Mouse (Mus musculus): ENCODE data around the gene Prpf3. TPM values are rescaled to one million over a fixed set of nuclear protein-coding genes. Genes with fewer than 3 reads are reported as not detected.
A peak's percentile ranks its signal among the peaks of the same experiment; 100 is the strongest.
"Not testable (repeated sequence)": the region's sequence is repeated elsewhere in the genome, so short reads cannot be mapped to it uniquely, and the experiment has no call there.

Gene Prpf3
- polyA plus RNA-seq (2011; ENCODE audit: insufficient read length, low read depth, missing spikeins), result 37.4 and 37.7 TPM in 2 replicates

DNA sequence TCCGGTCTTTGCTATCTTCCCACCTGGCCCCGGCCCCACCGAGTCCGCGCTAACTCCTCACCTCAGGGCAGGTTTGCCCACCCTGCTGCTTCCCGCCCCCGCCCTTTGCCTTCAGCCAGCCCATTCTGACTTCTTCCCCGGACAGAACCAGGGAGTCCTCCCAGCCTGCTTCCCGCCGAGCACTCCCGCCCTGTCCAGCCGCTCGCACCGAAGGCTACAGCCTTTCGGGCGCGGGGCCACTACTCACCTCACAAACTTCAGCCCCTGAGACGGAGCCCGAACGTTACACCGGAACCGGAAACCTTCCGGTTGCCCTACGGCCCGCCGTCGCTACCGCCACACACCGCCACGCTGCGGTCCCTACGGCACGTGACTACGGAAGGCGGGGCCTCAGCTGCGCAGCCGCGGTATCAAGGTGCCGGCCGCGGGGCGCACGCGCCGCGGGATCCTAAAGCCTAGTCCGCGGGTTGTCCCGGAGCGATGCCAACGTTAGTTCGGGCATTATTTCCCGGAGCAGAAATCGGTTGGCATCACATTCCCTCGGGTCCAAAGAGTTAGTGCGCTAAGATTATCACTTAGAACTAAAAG lies at the start of gene Prpf3:
Gene Prpf3 (minus strand): TSS at position 384 of the 588 bp plus-strand sequence.
- Histone ChIP-seq H3K4me3 (ENCODE audit: insufficient read depth, low read length) (peak within 1 kb of the TSS; percentile 92), H3K27ac (ENCODE audit: insufficient read depth, low read length) (peak within 1 kb of the TSS; percentile 69), H3K4me1 (ENCODE audit: control insufficient read depth, insufficient read depth, low read length) (peaks cover 3% of the 10 kb centered on the region; the same call in 1 of the 2 replicates)
- TF ChIP-seq POLR2A (IDR thresholded peaks at IDR 0.05; ENCODE audit: low read depth, low read length) (peak; percentile 83; the same call in 1 of the 2 replicates), CTCF (IDR thresholded peaks at IDR 0.05; ENCODE audit: borderline replicate concordance, insufficient read depth, low read length) (no peak)

DNA sequence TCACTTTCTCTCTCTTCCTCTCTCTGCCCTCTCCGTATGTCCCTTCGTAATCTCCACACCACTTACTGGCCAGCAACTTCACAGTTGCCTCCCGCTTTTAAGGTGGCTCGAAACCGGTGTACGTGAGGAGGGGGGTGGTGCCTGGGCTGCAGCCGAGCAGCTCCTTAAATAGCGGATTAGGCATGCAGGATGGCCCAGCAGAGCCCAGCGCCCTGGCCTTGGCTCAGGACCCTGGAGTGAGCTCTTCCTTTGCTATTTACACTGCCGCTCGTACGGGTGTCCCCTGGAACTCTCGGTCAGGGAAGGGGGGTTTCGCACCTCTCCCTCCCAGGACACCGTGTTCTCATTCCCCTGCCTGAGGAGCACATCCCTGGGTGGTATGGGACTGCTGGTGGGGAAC lies 48.9 kb upstream of the Prpf3 start, which contains the start of gene Car14:
Gene Car14 (minus strand): TSS at position 124 of the 400 bp plus-strand sequence.
- H3K27ac ChIP-seq (ENCODE audit: insufficient read depth, low read length), result no peak within 1 kb of the TSS

GRCm38 (mm10) chr3:95903753-95904502 lies 48.2 kb upstream of the Prpf3 start:
- TF ChIP-seq POLR2A (IDR thresholded peaks at IDR 0.05; ENCODE audit: low read depth, low read length), result no peak
- TF ChIP-seq CTCF (IDR thresholded peaks at IDR 0.05; ENCODE audit: borderline replicate concordance, insufficient read depth, low read length), result no peak
- H3K4me3 ChIP-seq (ENCODE audit: insufficient read depth, low read length), result no peak overlapping the region
- H3K4me1 ChIP-seq (ENCODE audit: control insufficient read depth, insufficient read depth, low read length), result no peaks in the 10 kb centered on the region
- H3K27ac ChIP-seq (ENCODE audit: insufficient read depth, low read length), result no peak overlapping the region

More for the DNA sequence above, 48.9 kb upstream of the Prpf3 start, which contains the start of gene Car14:
- Histone ChIP-seq H3K4me1 (ENCODE audit: control insufficient read depth, insufficient read depth, low read length) (no peaks in the 10 kb centered on the region), H3K4me3 (ENCODE audit: insufficient read depth, low read length) (peak within 1 kb of the TSS; percentile 17)
- TF ChIP-seq POLR2A (IDR thresholded peaks at IDR 0.05; ENCODE audit: low read depth, low read length) (no peak), CTCF (IDR thresholded peaks at IDR 0.05; ENCODE audit: borderline replicate concordance, insufficient read depth, low read length) (no peak)

DNA sequence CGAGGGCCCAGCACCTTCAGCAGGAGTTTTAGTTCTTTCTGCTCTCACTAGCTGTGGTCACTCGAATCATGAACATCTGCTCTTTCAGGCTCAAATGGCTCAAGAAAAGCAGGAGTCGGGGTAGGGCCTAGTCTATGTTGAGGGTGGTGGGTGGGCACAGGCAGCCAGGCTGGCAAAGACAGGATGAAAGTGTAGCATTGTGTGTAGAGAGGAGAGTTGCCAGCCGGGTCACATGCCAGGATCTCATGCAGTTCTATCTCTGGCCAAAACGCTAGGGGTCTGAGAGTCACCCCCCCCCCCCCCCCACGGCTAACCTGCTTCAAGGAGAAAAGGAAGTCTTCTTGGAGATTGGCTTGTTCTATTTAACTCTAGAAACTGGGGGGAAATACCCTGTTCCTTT lies 47.0 kb upstream of the Prpf3 start:
- Histone ChIP-seq H3K27ac (ENCODE audit: insufficient read depth, low read length) (no peak overlapping the region), H3K4me3 (ENCODE audit: insufficient read depth, low read length) (no peak overlapping the region), H3K4me1 (ENCODE audit: control insufficient read depth, insufficient read depth, low read length) (no peaks in the 10 kb centered on the region)
- no peak for TF ChIP-seq POLR2A (IDR thresholded peaks at IDR 0.05; ENCODE audit: low read depth, low read length)
- no peak for TF ChIP-seq CTCF (IDR thresholded peaks at IDR 0.05; ENCODE audit: borderline replicate concordance, insufficient read depth, low read length)

DNA sequence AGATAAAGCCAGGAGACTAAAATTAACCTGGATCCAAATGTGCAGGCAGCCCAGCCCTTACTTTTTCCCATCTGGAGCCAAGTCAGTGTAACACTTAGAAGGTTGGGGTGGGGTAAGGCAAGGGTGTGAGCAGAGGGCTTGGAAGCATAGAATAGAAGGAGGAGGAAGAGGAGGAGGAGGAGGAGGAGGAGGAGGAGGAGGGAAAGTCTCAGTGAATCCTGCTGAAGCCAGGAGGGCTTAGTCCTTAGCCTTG lies 46.6 kb upstream of the Prpf3 start:
- Histone ChIP-seq H3K27ac (ENCODE audit: insufficient read depth, low read length) (no peak overlapping the region), H3K4me3 (ENCODE audit: insufficient read depth, low read length) (no peak overlapping the region), H3K4me1 (ENCODE audit: control insufficient read depth, insufficient read depth, low read length) (no peaks in the 10 kb centered on the region)
- no peak for TF ChIP-seq POLR2A (IDR thresholded peaks at IDR 0.05; ENCODE audit: low read depth, low read length)
- no peak for TF ChIP-seq CTCF (IDR thresholded peaks at IDR 0.05; ENCODE audit: borderline replicate concordance, insufficient read depth, low read length)

DNA sequence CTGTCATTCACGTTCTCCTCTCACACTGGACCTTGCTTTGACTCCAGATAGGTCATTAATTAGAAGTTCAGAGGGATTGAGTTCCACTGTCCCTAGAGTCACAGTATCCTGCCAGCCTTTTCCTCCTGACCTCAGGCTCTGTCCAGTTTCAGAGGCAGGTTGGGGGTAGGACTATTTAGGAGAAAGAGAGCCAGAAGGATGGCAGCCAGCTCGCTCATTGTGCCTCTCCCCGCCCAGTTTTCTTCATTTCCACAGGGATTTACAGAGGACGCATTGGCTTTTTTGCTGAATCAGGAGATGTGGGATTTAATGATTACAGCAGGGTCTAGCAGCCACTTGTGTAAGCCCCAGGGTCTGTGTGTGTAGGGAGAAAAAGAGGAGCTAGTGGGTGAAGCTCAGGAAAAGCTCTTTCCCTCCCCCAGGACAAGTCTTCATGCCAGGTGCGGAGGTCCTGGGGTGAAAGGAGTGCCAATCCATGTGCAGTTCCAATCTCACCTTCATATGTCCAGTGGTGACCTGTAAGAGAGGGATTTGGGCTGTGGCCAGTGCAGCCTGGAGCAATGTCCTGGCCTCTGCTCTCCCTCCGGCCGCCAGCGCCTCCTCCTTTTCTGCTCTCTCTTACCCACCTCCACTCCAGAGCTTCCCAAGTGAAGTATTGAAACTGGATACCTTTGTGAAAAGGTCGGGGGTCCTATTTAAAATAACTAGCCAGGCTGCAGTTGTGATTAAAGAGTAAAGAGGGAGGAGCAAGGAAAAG lies 46.1 kb upstream of the Prpf3 start:
- H3K27ac ChIP-seq (ENCODE audit: insufficient read depth, low read length), result no peak overlapping the region
- TF ChIP-seq POLR2A (IDR thresholded peaks at IDR 0.05; ENCODE audit: low read depth, low read length), result no peak
- TF ChIP-seq CTCF (IDR thresholded peaks at IDR 0.05; ENCODE audit: borderline replicate concordance, insufficient read depth, low read length), result no peak
- H3K4me1 ChIP-seq (ENCODE audit: control insufficient read depth, insufficient read depth, low read length), result no peaks in the 10 kb centered on the region
- no peak overlapping the region for H3K4me3 ChIP-seq (ENCODE audit: insufficient read depth, low read length)

DNA sequence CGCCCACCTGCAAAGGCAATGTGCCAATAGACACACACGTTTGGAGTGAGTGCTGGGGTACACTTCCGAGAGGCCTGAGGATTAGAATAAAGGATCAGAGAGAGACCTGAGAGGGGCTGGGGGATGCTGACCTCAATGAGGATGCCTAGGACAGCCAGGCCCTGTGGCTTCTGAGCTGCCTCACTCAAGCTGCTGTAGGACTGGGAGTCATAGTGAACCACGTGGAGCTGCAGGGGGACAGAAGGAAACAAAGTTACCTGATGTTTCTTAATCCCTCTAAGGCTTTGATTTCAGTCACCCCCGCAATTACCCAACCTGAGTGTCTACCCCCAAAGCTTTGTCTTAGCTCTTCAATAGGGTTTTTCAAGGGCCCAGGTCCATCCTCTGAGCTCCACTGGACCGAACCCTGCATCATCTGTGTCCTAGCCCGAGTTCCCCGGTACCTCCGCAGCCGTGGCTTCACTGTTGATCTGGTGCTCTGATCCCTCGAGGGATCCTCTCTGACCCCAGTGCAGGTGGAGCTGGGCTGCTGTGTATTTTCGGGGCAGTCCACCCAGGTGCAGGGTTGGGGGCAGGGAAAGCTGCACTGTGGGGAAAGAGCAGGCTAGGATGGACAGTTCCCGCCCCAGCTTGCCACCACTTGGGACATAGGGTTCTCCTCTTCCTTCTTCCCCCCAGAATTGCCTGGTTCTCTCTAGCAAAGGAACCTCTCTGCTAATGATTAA lies 44.3 kb upstream of the Prpf3 start:
- Histone ChIP-seq H3K4me1 (ENCODE audit: control insufficient read depth, insufficient read depth, low read length) (no peaks in the 10 kb centered on the region), H3K27ac (ENCODE audit: insufficient read depth, low read length) (no peak overlapping the region), H3K4me3 (ENCODE audit: insufficient read depth, low read length) (no peak overlapping the region)
- TF ChIP-seq CTCF (IDR thresholded peaks at IDR 0.05; ENCODE audit: borderline replicate concordance, insufficient read depth, low read length), result no peak
- TF ChIP-seq POLR2A (IDR thresholded peaks at IDR 0.05; ENCODE audit: low read depth, low read length), result no peak

GRCm38 (mm10) chr3:95895501-95895900 lies 39.8 kb upstream of the Prpf3 start:
- not testable (repeated sequence) for H3K4me3 ChIP-seq (ENCODE audit: insufficient read depth, low read length); H3K27ac ChIP-seq (ENCODE audit: insufficient read depth, low read length); H3K4me1 ChIP-seq (ENCODE audit: control insufficient read depth, insufficient read depth, low read length)

DNA sequence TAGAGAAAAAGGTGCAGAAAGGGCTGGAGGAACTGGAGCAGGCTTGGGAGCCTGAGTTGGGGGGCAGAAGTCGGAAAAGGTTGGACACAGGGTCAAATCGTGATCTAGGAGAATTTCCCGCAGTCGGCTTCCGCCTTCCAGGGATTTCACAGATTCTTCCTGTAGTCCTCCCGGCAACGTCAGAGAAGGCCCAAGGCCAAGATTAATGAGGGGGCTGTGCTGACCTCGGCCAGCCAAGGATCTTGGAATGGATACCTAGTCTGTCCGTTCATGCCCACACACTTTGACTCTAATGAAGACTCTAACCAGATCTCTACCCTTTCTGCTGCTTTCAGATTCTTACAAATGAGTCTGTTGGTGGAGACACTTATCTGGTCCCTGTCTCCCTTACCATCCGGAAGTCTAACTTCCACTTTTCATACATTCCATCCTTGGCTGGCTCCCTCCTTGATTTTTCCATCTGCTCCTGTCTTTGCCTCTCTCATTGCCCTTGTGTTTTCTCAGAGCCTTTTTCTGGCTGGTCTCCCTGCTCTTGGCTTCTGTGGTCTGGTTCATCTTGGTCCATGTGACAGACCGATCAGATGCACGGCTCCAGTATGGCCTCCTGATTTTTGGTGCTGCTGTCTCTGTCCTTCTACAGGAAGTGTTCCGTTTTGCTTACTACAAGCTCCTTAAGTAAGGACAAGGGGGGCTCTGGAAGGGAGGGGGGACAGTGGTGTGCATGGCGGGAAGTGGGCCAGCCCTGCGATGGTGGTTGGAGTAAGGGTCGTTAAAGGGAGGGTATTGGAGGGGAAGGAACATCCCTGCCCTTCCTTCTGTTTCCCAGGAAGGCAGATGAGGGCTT lies 38.9 kb upstream of the Prpf3 start:
- Histone ChIP-seq H3K4me1 (ENCODE audit: control insufficient read depth, insufficient read depth, low read length) (peaks cover 2% of the 10 kb centered on the region; the same call in 1 of the 2 replicates), H3K27ac (ENCODE audit: insufficient read depth, low read length) (peak overlapping the region; percentile 76), H3K4me3 (ENCODE audit: insufficient read depth, low read length) (peak overlapping the region; percentile 95)
- TF ChIP-seq POLR2A (IDR thresholded peaks at IDR 0.05; ENCODE audit: low read depth, low read length) (peak; percentile 6; the same call in 1 of the 2 replicates), CTCF (IDR thresholded peaks at IDR 0.05; ENCODE audit: borderline replicate concordance, insufficient read depth, low read length) (no peak)

All from embryonic fibroblast, embryonic 13.5 days (primary cell).